Mouse (Mus musculus): Measurements from ENCODE around the gene Dpm3. TPM values are rescaled to one million over a fixed set of nuclear protein-coding genes. Genes with fewer than 3 reads are reported as not detected.
A peak's percentile ranks its signal among the peaks of the same experiment; 100 is the strongest.

Gene Dpm3
- polyA plus RNA-seq, 1 experiment from 2014 or later = 94.1 TPM

DNA sequence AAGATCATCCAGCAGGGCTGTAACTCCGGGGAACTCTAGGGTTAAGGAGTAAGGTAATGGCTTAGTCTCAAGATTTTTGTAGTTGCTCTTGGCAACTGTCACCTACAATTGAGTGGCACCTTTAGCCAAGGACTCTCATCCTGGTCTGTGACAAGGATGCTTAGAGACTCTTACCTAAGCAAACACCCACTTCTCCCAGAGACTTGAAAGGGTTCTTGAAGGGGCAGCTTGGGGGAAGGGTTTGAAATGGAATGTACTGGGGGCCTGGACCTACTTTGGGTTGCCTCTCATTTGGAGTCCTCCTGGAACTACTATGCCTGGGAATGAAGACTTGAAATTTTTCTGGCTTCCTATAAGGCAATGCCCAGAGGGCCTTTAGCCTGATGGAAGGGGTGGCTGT, 40.9 kb upstream of the Dpm3 start:
- H3K4me2 ChIP-seq = no peak overlapping the region
- no peak overlapping the region for H3K27ac ChIP-seq (ENCODE audit: low read depth, low read length)
- no peaks in the 10 kb centered on the region for H3K9me3 ChIP-seq (replicated peaks; ENCODE audit: control insufficient read depth, low read length)
- no peaks in the 10 kb centered on the region for H3K36me3 ChIP-seq (ENCODE audit: control insufficient read depth, insufficient read depth, low read length)
- H3K4me1 ChIP-seq (ENCODE audit: control insufficient read depth, insufficient read depth, low read length) = peaks cover 20% of the 10 kb centered on the region
- ATAC-seq (replicated peaks; ENCODE audit: insufficient number of reproducible peaks, low FRiP score, low TSS enrichment) = no peak
- H3K9ac ChIP-seq (ENCODE audit: low read depth, low read length) = no peak overlapping the region
- no peak overlapping the region for H3K4me3 ChIP-seq (ENCODE audit: low read depth, low read length)
- WGBS (ENCODE audit: insufficient replicate concordance) = 79% methylated on average over 1 of the region's 1 CpGs
- H3K27me3 ChIP-seq (ENCODE audit: control insufficient read depth, insufficient read depth, low read length) = no peaks in the 10 kb centered on the region

DNA sequence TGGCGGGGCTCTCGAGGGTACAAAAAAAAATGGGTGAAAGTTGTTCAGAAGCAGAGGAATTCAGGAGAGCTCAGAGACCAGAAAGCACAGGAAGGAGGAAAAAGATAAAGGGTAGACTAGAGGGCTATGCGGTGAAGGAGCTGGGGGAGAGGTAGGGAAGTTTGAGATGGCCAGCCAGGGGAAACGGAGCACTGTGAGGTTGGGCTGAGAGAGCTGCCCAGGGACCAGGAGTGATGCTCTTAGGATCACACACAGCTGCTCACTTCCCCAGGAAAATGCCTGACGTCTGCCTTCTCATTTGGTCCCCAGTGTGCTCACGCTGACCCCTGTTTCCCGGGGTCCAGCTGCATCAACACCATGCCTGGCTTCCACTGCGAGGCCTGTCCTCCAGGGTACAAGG, 39.6 kb upstream of the Dpm3 start:
- Histone ChIP-seq H3K27ac (ENCODE audit: low read depth, low read length) (no peak overlapping the region), H3K4me2 (no peak overlapping the region), H3K4me3 (ENCODE audit: low read depth, low read length) (no peak overlapping the region), H3K9me3 (replicated peaks; ENCODE audit: control insufficient read depth, low read length) (no peaks in the 10 kb centered on the region), H3K27me3 (ENCODE audit: control insufficient read depth, insufficient read depth, low read length) (no peaks in the 10 kb centered on the region), H3K36me3 (ENCODE audit: control insufficient read depth, insufficient read depth, low read length) (no peaks in the 10 kb centered on the region), H3K9ac (ENCODE audit: low read depth, low read length) (no peak overlapping the region), H3K4me1 (ENCODE audit: control insufficient read depth, insufficient read depth, low read length) (peaks cover 19% of the 10 kb centered on the region)
- ATAC-seq (replicated peaks; ENCODE audit: insufficient number of reproducible peaks, low FRiP score, low TSS enrichment) = no peak
- 25% methylated on average over 8 of the region's 8 CpGs for WGBS (ENCODE audit: insufficient replicate concordance)

DNA sequence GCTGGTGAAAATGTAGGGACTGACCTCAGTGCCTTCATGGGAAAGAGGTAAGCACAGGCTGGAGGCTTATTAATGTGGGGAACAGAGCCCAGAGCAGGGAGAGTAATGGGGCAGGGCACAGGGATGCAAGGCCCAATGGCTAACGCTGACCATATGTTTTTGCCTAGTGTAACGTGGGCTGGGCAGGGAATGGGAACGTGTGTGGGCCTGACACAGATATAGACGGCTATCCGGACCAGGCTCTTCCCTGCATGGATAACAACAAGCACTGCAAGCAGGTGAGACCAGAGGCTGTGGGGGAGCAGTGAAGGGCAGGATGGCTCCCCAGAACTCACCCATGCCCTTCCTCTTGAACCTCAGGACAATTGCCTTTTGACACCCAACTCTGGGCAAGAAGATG, 38.0 kb upstream of the Dpm3 start:
- no peak overlapping the region for H3K4me3 ChIP-seq (ENCODE audit: low read depth, low read length)
- WGBS (ENCODE audit: insufficient replicate concordance) = 78% methylated on average over 5 of the region's 5 CpGs
- no peak overlapping the region for H3K27ac ChIP-seq (ENCODE audit: low read depth, low read length)
- H3K4me2 ChIP-seq = no peak overlapping the region
- H3K4me1 ChIP-seq (ENCODE audit: control insufficient read depth, insufficient read depth, low read length) = 0 out of 2 replicates have a peak, but pooled peaks cover 4% of the 10 kb centered on the region
- H3K9me3 ChIP-seq (replicated peaks; ENCODE audit: control insufficient read depth, low read length) = no peaks in the 10 kb centered on the region
- no peaks in the 10 kb centered on the region for H3K36me3 ChIP-seq (ENCODE audit: control insufficient read depth, insufficient read depth, low read length)
- no peak overlapping the region for H3K9ac ChIP-seq (ENCODE audit: low read depth, low read length)
- no peak for ATAC-seq (replicated peaks; ENCODE audit: insufficient number of reproducible peaks, low FRiP score, low TSS enrichment)
- H3K27me3 ChIP-seq (ENCODE audit: control insufficient read depth, insufficient read depth, low read length) = peaks cover 13% of the 10 kb centered on the region

DNA sequence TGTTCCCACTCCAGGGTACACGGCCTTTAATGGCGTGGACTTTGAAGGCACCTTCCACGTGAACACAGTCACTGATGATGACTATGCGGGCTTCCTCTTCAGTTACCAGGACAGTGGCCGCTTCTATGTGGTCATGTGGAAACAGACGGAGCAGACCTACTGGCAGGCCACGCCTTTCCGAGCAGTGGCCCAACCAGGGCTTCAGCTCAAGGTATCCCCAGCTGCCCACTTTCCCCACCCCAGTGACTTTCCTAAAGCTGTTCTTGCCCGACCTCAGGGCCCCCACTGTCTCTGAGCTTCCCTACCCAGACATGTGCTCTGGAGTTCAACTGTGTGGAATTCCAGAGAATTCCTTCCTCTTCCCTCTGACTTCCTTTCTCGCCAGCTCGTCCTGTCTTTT, 34.4 kb upstream of the Dpm3 start:
- H3K36me3 ChIP-seq (ENCODE audit: control insufficient read depth, insufficient read depth, low read length) = no peaks in the 10 kb centered on the region
- WGBS (ENCODE audit: insufficient replicate concordance) = 73% methylated on average over 11 of the region's 11 CpGs

DNA sequence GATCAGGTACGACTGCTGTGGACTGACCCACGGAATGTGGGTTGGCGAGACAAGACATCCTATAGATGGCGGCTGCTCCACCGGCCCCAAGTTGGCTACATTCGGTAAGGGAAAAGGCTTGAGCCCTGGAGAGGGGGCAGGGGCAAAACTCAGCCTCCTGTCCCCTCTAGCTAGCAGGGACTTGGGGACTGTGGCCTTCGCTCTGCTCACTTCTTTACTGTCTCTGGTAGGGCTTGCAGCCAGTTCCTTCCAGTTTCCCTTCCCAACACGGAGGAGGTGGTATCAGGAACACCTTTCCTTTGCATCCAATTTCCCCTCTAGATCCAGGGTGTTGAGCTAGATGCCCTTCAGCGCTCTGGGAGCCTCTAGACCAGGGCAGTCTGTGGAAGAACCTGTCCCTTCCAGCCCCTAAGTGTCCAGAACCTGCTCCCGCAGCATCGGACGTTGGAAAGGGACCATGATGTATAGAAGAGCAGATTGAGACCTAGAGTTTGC, 33.8 kb upstream of the Dpm3 start:
- Histone ChIP-seq H3K27me3 (ENCODE audit: control insufficient read depth, insufficient read depth, low read length) (peaks cover 30% of the 10 kb centered on the region), H3K4me2 (no peak overlapping the region), H3K9me3 (replicated peaks; ENCODE audit: control insufficient read depth, low read length) (no peaks in the 10 kb centered on the region), H3K4me3 (ENCODE audit: low read depth, low read length) (no peak overlapping the region), H3K4me1 (ENCODE audit: control insufficient read depth, insufficient read depth, low read length) (peaks cover 9% of the 10 kb centered on the region; the same call in 1 of the 2 replicates), H3K9ac (ENCODE audit: low read depth, low read length) (no peak overlapping the region), H3K27ac (ENCODE audit: low read depth, low read length) (no peak overlapping the region), H3K36me3 (ENCODE audit: control insufficient read depth, insufficient read depth, low read length) (no peaks in the 10 kb centered on the region)
- ATAC-seq (replicated peaks; ENCODE audit: insufficient number of reproducible peaks, low FRiP score, low TSS enrichment) = no peak
- WGBS (ENCODE audit: insufficient replicate concordance) = 60% methylated on average over 12 of the region's 12 CpGs

More for the DNA sequence above, 34.4 kb upstream of the Dpm3 start:
- H3K4me1 ChIP-seq (ENCODE audit: control insufficient read depth, insufficient read depth, low read length) = peaks cover 9% of the 10 kb centered on the region; the same call in 1 of the 2 replicates
- H3K9ac ChIP-seq (ENCODE audit: low read depth, low read length) = no peak overlapping the region
- H3K4me3 ChIP-seq (ENCODE audit: low read depth, low read length) = no peak overlapping the region
- ATAC-seq (replicated peaks; ENCODE audit: insufficient number of reproducible peaks, low FRiP score, low TSS enrichment) = no peak
- H3K27me3 ChIP-seq (ENCODE audit: control insufficient read depth, insufficient read depth, low read length) = peaks cover 25% of the 10 kb centered on the region
- no peaks in the 10 kb centered on the region for H3K9me3 ChIP-seq (replicated peaks; ENCODE audit: control insufficient read depth, low read length)
- H3K27ac ChIP-seq (ENCODE audit: low read depth, low read length) = no peak overlapping the region
- no peak overlapping the region for H3K4me2 ChIP-seq

DNA sequence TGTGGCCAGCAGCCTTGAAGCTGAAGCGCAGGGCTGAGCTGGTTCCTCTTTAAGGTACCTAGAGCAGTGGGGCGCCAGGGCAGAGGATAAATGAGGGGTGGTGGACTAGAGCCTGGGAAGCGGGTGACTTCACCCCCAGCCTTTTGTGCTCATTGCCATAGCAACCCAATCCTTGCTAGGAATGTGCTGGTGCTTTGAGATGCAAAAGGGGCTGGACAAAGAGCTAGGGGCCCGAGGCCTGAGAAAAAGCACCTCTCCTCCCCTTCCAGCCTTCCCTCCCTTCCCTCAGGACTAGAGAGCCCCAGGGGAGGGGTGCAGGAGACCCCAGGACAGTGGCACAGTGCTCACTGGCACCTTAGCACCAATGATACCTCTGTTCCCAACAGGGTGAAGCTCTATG, 33.2 kb upstream of the Dpm3 start:
- H3K4me3 ChIP-seq (ENCODE audit: low read depth, low read length) = 0 out of 2 replicates have a peak overlapping the region, but pooled peaks have one; percentile 49
- no peak overlapping the region for H3K9ac ChIP-seq (ENCODE audit: low read depth, low read length)
- H3K4me1 ChIP-seq (ENCODE audit: control insufficient read depth, insufficient read depth, low read length) = peaks cover 9% of the 10 kb centered on the region; the same call in 1 of the 2 replicates

DNA sequence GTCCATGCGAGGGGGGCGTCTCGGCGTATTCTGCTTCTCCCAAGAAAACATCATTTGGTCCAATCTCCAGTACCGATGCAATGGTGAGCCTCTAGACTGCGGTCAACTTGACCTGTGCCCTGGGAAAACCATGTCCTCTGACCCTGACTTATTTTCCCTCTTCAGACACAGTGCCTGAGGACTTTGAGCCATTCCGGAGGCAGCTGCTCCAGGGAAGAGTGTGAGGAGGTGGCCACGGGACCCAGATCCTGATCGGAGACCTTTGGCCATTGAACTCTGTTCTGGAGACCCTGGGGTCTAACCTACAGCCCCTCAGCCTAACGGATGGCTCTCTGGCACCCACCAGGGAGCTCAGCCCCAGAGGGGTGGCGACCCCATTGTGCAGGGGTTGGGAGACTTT, 32.8 kb upstream of the Dpm3 start:
- Histone ChIP-seq H3K4me3 (ENCODE audit: low read depth, low read length) (peak overlapping the region; percentile 49; the same call in 1 of the 2 replicates), H3K9me3 (replicated peaks; ENCODE audit: control insufficient read depth, low read length) (no peaks in the 10 kb centered on the region), H3K4me1 (ENCODE audit: control insufficient read depth, insufficient read depth, low read length) (peaks cover 9% of the 10 kb centered on the region; the same call in 1 of the 2 replicates), H3K27ac (ENCODE audit: low read depth, low read length) (0 out of 2 replicates have a peak overlapping the region, but pooled peaks have one; percentile 2), H3K36me3 (ENCODE audit: control insufficient read depth, insufficient read depth, low read length) (no peaks in the 10 kb centered on the region), H3K4me2 (peak overlapping the region; percentile 73), H3K27me3 (ENCODE audit: control insufficient read depth, insufficient read depth, low read length) (peaks cover 37% of the 10 kb centered on the region), H3K9ac (ENCODE audit: low read depth, low read length) (no peak overlapping the region)
- WGBS (ENCODE audit: insufficient replicate concordance) = 46% methylated on average over 11 of the region's 11 CpGs
- no peak for ATAC-seq (replicated peaks; ENCODE audit: insufficient number of reproducible peaks, low FRiP score, low TSS enrichment)

More for the DNA sequence above, 33.2 kb upstream of the Dpm3 start:
- WGBS (ENCODE audit: insufficient replicate concordance) = 45% methylated on average over 4 of the region's 4 CpGs
- no peaks in the 10 kb centered on the region for H3K36me3 ChIP-seq (ENCODE audit: control insufficient read depth, insufficient read depth, low read length)
- no peak overlapping the region; the same call in 1 of the 2 replicates for H3K4me2 ChIP-seq
- no peaks in the 10 kb centered on the region for H3K9me3 ChIP-seq (replicated peaks; ENCODE audit: control insufficient read depth, low read length)
- peaks cover 35% of the 10 kb centered on the region for H3K27me3 ChIP-seq (ENCODE audit: control insufficient read depth, insufficient read depth, low read length)
- 0 out of 2 replicates have a peak overlapping the region, but pooled peaks have one; percentile 2 for H3K27ac ChIP-seq (ENCODE audit: low read depth, low read length)
- no peak for ATAC-seq (replicated peaks; ENCODE audit: insufficient number of reproducible peaks, low FRiP score, low TSS enrichment)

DNA sequence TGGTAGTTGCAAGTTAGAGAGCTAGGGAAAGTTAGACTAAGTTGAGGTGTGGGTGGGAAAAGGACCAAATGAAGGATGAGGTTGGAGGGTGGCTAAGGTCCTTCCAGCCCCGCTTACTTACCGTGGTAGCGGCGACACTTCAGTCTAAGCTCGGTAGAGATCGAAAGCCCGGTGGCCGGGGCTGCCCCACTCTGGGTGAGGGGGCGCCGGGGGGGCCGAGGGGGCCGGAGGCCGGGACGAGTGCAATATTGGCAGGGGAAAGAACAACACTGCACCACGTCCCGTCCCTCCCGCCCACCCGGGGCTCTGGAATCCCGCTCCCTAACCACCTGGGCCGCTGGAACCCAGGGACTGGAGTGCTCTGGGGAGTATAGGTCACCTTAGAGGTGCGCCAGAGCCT, 32.3 kb upstream of the Dpm3 start, which contains the start of gene Mtx1:
Gene Mtx1, minus strand, starts transcription at position 189 of the 400 bp plus-strand sequence.
- Histone ChIP-seq H3K9me3 (replicated peaks; ENCODE audit: control insufficient read depth, low read length) (no peaks in the 10 kb centered on the region), H3K9ac (ENCODE audit: low read depth, low read length) (peak within 1 kb of the TSS; percentile 58; the same call in 1 of the 2 replicates), H3K4me3 (ENCODE audit: low read depth, low read length) (peak within 1 kb of the TSS; percentile 49), H3K27me3 (ENCODE audit: control insufficient read depth, insufficient read depth, low read length) (peaks cover 37% of the 10 kb centered on the region), H3K36me3 (ENCODE audit: control insufficient read depth, insufficient read depth, low read length) (no peaks in the 10 kb centered on the region), H3K4me1 (ENCODE audit: control insufficient read depth, insufficient read depth, low read length) (peaks cover 9% of the 10 kb centered on the region; the same call in 1 of the 2 replicates), H3K4me2 (peak within 1 kb of the TSS; percentile 73), H3K27ac (ENCODE audit: low read depth, low read length) (0 out of 2 replicates have a peak within 1 kb of the TSS, but pooled peaks have one; percentile 22)
- no peak for ATAC-seq (replicated peaks; ENCODE audit: insufficient number of reproducible peaks, low FRiP score, low TSS enrichment)
- WGBS (ENCODE audit: insufficient replicate concordance) = 7% methylated on average over 21 of the region's 21 CpGs

Measured in heart, embryonic 11.5 days (tissue).